Mouse (Mus musculus) stomach, embryonic 16.5 days (tissue): Measurements from ENCODE around the gene Ppp1r3f. TPM values are rescaled to one million over a fixed set of nuclear protein-coding genes. Genes with fewer than 3 reads are reported as not detected.

Experiments
- ATAC-seq: fragments of 200-750 bp; cut with Nextera tagmentation; 2 replicates; pipeline ENCODE4 v1.8.0; 2017; ENCODE audit warnings: moderate number of reproducible peaks, moderate TSS enrichment; ENCODE audit not compliant: insufficient read depth, low FRiP score
- H3K27ac ChIP-seq: fragments of 300-500 bp; sonication (generic); 2 replicates; pipeline ENCODE4 v1.5.1; 2014; ENCODE audit warnings: low read length
- H3K27me3 ChIP-seq: fragments of 300-500 bp; sonication (generic); 2 replicates; pipeline ENCODE4 v1.6.1; 2014; ENCODE audit warnings: low read length, control low read depth, mixed read lengths; ENCODE audit not compliant: control insufficient read depth, insufficient read depth
- H3K36me3 ChIP-seq: fragments of 300-500 bp; sonication (generic); 2 replicates; pipeline ENCODE4 v1.6.1; 2014; ENCODE audit warnings: low read length; ENCODE audit not compliant: control insufficient read depth, insufficient read depth
- H3K4me1 ChIP-seq: fragments of 300-500 bp; sonication (generic); 2 replicates; pipeline ENCODE4 v1.6.1; 2014; ENCODE audit warnings: low read length, control low read depth, mixed read lengths; ENCODE audit not compliant: control insufficient read depth, insufficient read depth
- H3K4me2 ChIP-seq: fragments of 300-500 bp; sonication (generic); 2 replicates; pipeline ENCODE4 v1.6.1; 2014; ENCODE audit warnings: low read depth, low read length, mixed read lengths
- H3K4me3 ChIP-seq: fragments of 300-500 bp; sonication (generic); replicated peaks from 2 replicates; pipeline ENCODE4 v1.5.1; 2014; ENCODE audit warnings: mild to moderate bottlenecking, low read length
- H3K9ac ChIP-seq: fragments of 300-500 bp; sonication (generic); 2 replicates; pipeline ENCODE4 v1.6.1; 2014; ENCODE audit warnings: low read length
- H3K9me3 ChIP-seq: fragments of 300-500 bp; sonication (generic); replicated peaks from 2 replicates; pipeline ENCODE4 v1.6.1; 2016; ENCODE audit warnings: low read length, control low read depth; ENCODE audit not compliant: control insufficient read depth
- WGBS: fragments of 180-500 bp; shearing (Covaris S2); extraction: QIAGEN DNeasy Blood & Tissue Kit; methylation state at CpG from one replicate; pipeline ENCODE4 v1.1.7; 2014; 5-methylcytosine and 5-hydroxymethylcytosine counted together
- polyA plus RNA-seq: library from polyadenylated mRNA; unstranded; fragments of >200 nt; fragmentation: Nextera tagmentation; extraction: Ambion mirVana; gene quantifications from 2 replicates; pipeline ENCODE4 v1.2.1, GENCODE M21; 2015

The Ppp1r3f gene
- polyA plus RNA-seq, 1 experiment from 2014 or later = 1.4 TPM

GRCm38 (mm10) chrX:7595371-7595770 is 21.3 kb upstream of the Ppp1r3f start:
- Histone ChIP-seq H3K4me3 (no peak overlapping the region), H3K36me3 (peaks cover 2% of the 10 kb centered on the region; the same call in 1 of the 2 replicates), H3K27me3 (no peaks in the 10 kb centered on the region), H3K4me2 (no peak overlapping the region), H3K9me3 (no peaks in the 10 kb centered on the region), H3K4me1 (no peaks in the 10 kb centered on the region), H3K27ac (no peak overlapping the region), H3K9ac (no peak overlapping the region)
- ATAC-seq = no peak
- WGBS = 84% methylated on average over 9 of the region's 9 CpGs

GRCm38 (mm10) chrX:7586356-7586755 is 12.3 kb upstream of the Ppp1r3f start:
- no peak for ATAC-seq
- Histone ChIP-seq H3K27ac (no peak overlapping the region), H3K4me2 (no peak overlapping the region), H3K36me3 (no peaks in the 10 kb centered on the region), H3K4me3 (no peak overlapping the region), H3K9ac (no peak overlapping the region), H3K4me1 (no peaks in the 10 kb centered on the region), H3K9me3 (no peaks in the 10 kb centered on the region), H3K27me3 (no peaks in the 10 kb centered on the region)
- WGBS = 98% methylated on average over 3 of the region's 5 CpGs

- H3K4me1 ChIP-seq = no peaks in the 10 kb centered on the region
- H3K4me2 ChIP-seq = no peak overlapping the region
- 94% methylated on average over 11 of the region's 11 CpGs for WGBS
- H3K4me3 ChIP-seq = no peak overlapping the region
- H3K36me3 ChIP-seq = no peaks in the 10 kb centered on the region
- ATAC-seq = no peak
- no peak overlapping the region for H3K27ac ChIP-seq
- no peaks in the 10 kb centered on the region for H3K9me3 ChIP-seq
- no peaks in the 10 kb centered on the region for H3K27me3 ChIP-seq
- no peak overlapping the region for H3K9ac ChIP-seq
Measured at GRCm38 (mm10) chrX:7583881-7584280, 9.8 kb upstream of the Ppp1r3f start.

- 96% methylated on average over 2 of the region's 2 CpGs for WGBS
- Histone ChIP-seq H3K4me3 (no peak overlapping the region), H3K36me3 (no peaks in the 10 kb centered on the region), H3K9ac (no peak overlapping the region), H3K27ac (no peak overlapping the region), H3K4me2 (no peak overlapping the region), H3K4me1 (no peaks in the 10 kb centered on the region), H3K9me3 (no peaks in the 10 kb centered on the region), H3K27me3 (no peaks in the 10 kb centered on the region)
- ATAC-seq = no peak
Measured at GRCm38 (mm10) chrX:7581151-7581550, 7.1 kb upstream of the Ppp1r3f start.

- Histone ChIP-seq H3K4me3 (peak overlapping the region; percentile 61), H3K36me3 (no peaks in the 10 kb centered on the region), H3K27ac (no peak overlapping the region; the same call in 1 of the 2 replicates), H3K27me3 (no peaks in the 10 kb centered on the region), H3K9me3 (no peaks in the 10 kb centered on the region), H3K4me2 (peak overlapping the region; percentile 57), H3K9ac (no peak overlapping the region), H3K4me1 (peaks cover 13% of the 10 kb centered on the region)
- ATAC-seq = no peak
- 34% methylated on average over 6 of the region's 6 CpGs for WGBS
Measured at GRCm38 (mm10) chrX:7574885-7575231, 775 bp upstream of the Ppp1r3f start.

- peaks cover 13% of the 10 kb centered on the region for H3K4me1 ChIP-seq
- peak within 1 kb of the TSS; percentile 72 for H3K4me2 ChIP-seq
- peak within 1 kb of the TSS; percentile 88 for H3K9ac ChIP-seq
- H3K27ac ChIP-seq = peak within 1 kb of the TSS; percentile 76
- WGBS = 26% methylated on average over 64 of the region's 72 CpGs
- peak within 1 kb of the TSS; percentile 61 for H3K4me3 ChIP-seq
- peak; percentile 69 for ATAC-seq
- no peaks in the 10 kb centered on the region for H3K36me3 ChIP-seq
- no peaks in the 10 kb centered on the region for H3K27me3 ChIP-seq
- H3K9me3 ChIP-seq = no peaks in the 10 kb centered on the region
Measured at GRCm38 (mm10) chrX:7573176-7574086, 652 bp downstream of the Ppp1r3f start, which contains the start of gene Foxp3. TSS of gene Foxp3 (plus strand) at chrX:7573644.

GRCm38 (mm10) chrX:7572466-7572865 is 1.6 kb downstream of the Ppp1r3f start:
- H3K27me3 ChIP-seq = no peaks in the 10 kb centered on the region
- H3K4me3 ChIP-seq = peak overlapping the region; percentile 61; the same call in 1 of the 2 replicates
- no peak for ATAC-seq
- no peaks in the 10 kb centered on the region for H3K9me3 ChIP-seq
- H3K4me1 ChIP-seq = peaks cover 13% of the 10 kb centered on the region
- no peaks in the 10 kb centered on the region for H3K36me3 ChIP-seq
- WGBS = 68% methylated on average over 10 of the region's 10 CpGs
- H3K4me2 ChIP-seq = peak overlapping the region; percentile 72
- no peak overlapping the region for H3K27ac ChIP-seq
- H3K9ac ChIP-seq = no peak overlapping the region

- no peak for ATAC-seq
Measured at GRCm38 (mm10) chrX:7571565-7572136, 2.4 kb downstream of the Ppp1r3f start.

GRCm38 (mm10) chrX:7570481-7571175 is 3.5 kb downstream of the Ppp1r3f start:
- no peaks in the 10 kb centered on the region for H3K36me3 ChIP-seq
- no peak overlapping the region for H3K4me3 ChIP-seq
- no peaks in the 10 kb centered on the region for H3K9me3 ChIP-seq
- WGBS = 54% methylated on average over 7 of the region's 7 CpGs
- H3K4me1 ChIP-seq = peaks cover 13% of the 10 kb centered on the region
- no peak for ATAC-seq
- H3K4me2 ChIP-seq = no peak overlapping the region
- H3K27me3 ChIP-seq = no peaks in the 10 kb centered on the region
- no peak overlapping the region for H3K27ac ChIP-seq
- H3K9ac ChIP-seq = no peak overlapping the region

More at GRCm38 (mm10) chrX:7571565-7572136, 2.4 kb downstream of the Ppp1r3f start:
- H3K4me1 ChIP-seq = peaks cover 13% of the 10 kb centered on the region
- no peak overlapping the region for H3K9ac ChIP-seq
- no peak overlapping the region for H3K27ac ChIP-seq
- H3K36me3 ChIP-seq = no peaks in the 10 kb centered on the region
- no peak overlapping the region for H3K4me2 ChIP-seq
- no peaks in the 10 kb centered on the region for H3K9me3 ChIP-seq
- H3K27me3 ChIP-seq = no peaks in the 10 kb centered on the region
- no peak overlapping the region for H3K4me3 ChIP-seq
- WGBS = 84% methylated on average over 9 of the region's 9 CpGs
